Mouse (Mus musculus): Measurements from ENCODE around the gene Slc27a2. TPM values are rescaled to one million over a fixed set of nuclear protein-coding genes. Genes with fewer than 3 reads are reported as not detected.
"Not testable (repeated sequence)": the region's sequence is repeated elsewhere in the genome, so short reads cannot be mapped to it uniquely, and the experiment has no call there.

Gene Slc27a2
- total RNA-seq, 2 experiments from 2014 or later = not detected

DNA sequence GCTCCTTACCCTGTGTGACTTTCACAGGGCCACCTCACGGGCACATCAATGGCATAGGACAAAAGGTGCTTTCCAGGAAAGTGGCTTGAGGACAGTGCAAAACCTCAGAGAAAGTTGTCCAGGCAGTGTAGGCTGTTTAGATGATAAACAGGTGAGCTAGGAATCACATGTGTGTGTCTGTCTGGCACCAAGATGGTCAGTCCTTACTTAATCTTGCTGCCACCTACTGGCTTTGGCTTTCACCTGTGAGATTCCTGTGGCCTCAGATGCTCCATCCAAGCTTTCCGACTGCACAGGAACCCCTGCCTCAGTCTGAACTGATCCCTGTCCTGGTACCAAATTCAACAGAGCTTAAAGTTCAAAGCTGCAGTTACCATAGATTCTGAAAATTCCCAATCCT, 46.2 kb downstream of the Slc27a2 start:
- ATAC-seq (replicated peaks; ENCODE audit: low FRiP score, poor library complexity, severe bottlenecking) = no peak

DNA sequence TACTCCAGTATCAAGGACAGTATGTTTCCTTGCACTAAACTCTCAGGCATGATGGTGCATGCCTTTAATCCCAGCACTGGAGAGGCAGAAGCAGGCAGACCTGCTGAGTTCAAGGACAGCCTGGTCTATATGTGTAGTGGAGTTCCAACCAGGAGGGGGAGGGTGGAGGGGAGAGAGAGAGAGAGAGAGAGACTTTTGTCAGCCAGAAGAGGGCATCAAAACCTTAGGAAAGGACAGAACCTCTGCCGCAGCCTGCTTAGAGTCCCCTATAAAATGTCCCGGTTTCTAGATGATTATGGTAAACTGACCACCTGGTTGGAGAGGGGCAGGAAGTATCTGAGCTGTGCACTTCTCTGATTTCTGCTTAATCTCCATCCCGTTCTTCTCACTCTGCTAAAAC, 46.8 kb downstream of the Slc27a2 start:
- no peak for ATAC-seq (replicated peaks; ENCODE audit: low FRiP score, poor library complexity, severe bottlenecking)

DNA sequence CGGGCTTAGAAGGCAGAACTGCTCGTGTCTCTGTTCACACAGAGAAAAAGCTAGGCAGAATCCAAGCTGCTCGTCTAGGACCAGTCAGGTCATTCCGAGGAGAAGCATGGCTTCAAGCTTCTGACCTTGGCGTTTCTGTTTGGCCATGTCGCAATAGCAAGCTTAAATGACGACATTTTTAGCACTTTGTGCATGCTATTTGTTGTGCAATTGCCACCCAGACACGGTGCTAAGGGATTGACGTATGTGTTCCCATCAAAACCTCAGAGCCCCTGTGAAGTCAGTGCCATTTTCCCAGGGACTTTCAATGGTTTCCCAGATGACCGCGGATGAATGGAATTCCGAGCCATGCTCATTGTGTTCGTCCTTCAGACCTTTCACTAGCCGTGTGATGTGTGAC, 48.3 kb downstream of the Slc27a2 start:
- ATAC-seq (replicated peaks; ENCODE audit: low FRiP score, poor library complexity, severe bottlenecking) = no peak

DNA sequence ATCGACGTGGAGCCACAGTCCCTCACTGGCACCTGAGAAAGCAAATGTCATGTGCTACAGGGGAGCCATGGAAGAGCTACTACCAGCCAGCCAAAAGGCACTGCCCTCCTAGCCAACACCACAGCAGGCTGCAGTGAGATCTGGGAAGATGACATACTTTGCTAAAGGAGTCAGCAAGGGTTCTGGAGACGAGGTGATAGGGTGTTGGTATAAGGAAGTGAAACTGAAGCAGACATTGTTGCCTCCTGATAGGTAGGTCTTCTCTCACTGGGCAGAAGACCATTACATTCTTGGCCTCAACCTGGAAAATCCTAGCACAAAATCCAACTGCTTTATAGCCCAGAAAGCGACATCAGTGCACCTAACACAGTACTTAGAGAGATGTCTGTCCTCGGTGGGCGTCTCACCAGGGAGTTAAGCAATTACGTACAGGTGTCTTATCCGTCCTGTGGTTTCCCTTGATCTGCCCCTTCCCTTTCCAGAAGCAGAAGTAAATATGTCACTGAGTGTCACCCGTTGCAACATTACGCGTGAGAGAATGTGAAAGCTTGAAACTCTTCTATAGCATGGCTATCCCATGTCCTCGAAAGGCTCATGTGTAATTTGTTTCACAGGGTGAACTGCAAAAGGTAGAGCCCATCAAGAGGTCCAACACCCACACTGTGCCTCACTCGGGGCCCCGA, 49.9 kb downstream of the Slc27a2 start:
- no peak for ATAC-seq (replicated peaks; ENCODE audit: low FRiP score, poor library complexity, severe bottlenecking)

DNA sequence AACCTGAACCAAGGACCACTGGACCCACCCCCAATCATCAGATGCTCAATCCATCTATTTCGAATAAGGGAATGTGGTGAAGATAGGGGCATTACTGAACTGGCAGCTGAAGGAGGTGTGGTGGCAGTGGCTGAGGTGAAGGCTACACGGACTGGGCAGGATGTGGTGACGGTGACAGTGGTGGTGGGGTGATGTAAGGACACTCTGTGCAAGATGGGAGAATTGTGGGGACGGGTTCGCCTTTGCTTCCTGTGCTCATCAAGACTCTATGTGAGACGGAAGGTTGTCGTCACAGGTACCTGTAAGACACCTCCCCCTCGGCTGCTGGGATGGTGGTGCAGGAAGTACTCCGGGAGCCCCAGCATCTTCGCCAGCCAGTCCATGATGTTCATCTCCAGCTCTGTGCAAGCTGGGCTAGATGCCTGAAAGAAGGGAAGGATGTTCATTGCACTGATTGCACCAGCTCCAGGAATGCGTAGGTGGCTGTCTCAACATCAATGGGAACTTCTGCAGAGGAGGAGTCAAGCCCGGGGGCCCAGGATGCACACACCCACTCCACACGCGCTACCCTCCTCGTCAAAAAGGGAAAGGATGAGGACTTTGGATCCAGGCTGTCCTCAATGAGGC, 54.0 kb downstream of the Slc27a2 start:
- ATAC-seq (replicated peaks; ENCODE audit: low FRiP score, poor library complexity, severe bottlenecking) = no peak

DNA sequence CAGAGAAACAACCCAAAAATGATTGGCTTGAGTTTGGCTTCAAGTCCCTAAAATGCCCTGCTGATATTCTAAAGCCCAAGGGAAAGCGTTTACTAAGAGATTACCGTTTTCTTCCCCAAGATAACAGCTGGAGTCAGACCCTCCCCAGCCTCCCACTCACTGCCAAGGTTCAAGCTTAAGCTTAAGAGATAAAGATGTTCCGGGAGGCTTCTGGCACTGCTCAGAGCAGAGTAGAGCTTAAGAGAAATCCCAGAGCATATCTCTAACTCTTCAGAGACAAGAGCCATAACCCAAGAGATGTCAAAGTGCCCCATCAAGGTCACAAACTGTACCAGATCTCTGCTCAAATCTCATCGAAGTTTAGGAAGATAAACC, 54.5 kb downstream of the Slc27a2 start:
- ATAC-seq (replicated peaks; ENCODE audit: low FRiP score, poor library complexity, severe bottlenecking) = no peak

DNA sequence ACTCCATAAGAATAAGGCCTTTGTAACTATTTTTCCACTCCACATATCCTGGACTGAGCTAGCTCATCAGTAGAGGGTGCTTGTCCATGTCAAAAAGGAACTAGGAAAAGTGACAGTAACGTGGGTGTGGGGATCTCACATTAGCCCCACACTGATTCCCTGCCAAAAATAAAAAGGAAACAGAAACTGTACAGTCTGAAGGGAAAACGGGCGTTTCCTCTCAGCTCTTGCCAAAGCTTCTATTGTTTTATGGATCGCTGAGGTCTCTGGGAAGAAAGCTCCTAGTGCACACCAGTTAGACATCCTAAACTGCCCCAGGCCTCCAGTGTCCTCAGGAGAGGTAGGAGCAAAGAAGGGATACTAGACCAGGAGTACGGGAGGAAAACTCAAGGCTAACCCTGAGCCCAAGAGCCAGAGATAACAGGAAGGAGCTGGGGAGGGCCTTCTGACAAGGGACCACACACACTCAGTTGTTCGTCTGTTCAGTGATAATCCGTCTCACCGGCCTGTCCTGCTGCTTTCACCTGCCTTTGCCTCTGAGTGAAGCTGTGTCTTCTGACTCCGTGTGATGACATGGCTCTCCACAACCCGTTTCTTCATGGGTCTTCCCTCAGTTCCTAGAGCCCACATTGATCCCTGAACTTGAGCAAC, 55.5 kb downstream of the Slc27a2 start:
- ATAC-seq (replicated peaks; ENCODE audit: low FRiP score, poor library complexity, severe bottlenecking) = no peak

DNA sequence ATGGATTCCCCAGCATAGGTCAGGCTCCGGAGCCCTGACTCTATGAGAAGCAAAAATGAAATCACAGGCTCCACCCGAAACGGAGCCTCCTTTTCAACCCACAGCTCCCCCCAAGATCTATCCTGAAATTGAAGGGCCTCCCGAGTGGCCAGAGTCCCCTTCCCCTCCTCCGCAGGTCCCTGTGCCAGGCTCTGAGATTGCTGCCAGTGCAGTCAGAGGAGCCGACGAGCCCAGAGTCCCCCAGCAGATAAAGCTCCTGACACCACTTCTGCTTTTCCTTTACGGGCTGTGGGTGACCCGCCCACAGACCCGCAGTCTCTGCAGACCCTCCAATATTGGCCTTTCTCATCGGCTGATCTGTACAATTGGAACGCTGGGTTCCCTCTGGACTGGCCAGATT, 57.4 kb downstream of the Slc27a2 start:
- not testable (repeated sequence) for ATAC-seq (replicated peaks; ENCODE audit: low FRiP score, poor library complexity, severe bottlenecking)

DNA sequence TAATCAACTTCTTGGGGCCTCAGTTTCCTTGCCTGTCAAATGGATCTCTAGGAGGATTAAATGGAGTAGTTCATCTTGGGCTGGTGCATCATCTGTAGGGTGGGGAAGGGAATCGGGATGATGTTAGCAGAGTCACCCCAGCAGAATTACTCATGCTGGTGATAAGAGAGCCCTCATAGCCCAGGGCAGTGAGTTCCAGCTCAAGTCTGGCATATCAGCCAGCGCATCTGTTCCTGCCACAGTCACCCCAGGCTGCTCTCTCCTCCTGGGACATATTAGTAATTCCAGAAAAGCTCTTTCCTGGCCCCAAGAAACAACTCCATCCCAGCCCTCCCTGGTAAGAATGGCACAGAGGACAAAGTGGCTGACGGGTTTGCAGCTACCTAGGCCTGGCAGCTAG, 63.1 kb downstream of the Slc27a2 start:
- ATAC-seq (replicated peaks; ENCODE audit: low FRiP score, poor library complexity, severe bottlenecking) = no peak

DNA sequence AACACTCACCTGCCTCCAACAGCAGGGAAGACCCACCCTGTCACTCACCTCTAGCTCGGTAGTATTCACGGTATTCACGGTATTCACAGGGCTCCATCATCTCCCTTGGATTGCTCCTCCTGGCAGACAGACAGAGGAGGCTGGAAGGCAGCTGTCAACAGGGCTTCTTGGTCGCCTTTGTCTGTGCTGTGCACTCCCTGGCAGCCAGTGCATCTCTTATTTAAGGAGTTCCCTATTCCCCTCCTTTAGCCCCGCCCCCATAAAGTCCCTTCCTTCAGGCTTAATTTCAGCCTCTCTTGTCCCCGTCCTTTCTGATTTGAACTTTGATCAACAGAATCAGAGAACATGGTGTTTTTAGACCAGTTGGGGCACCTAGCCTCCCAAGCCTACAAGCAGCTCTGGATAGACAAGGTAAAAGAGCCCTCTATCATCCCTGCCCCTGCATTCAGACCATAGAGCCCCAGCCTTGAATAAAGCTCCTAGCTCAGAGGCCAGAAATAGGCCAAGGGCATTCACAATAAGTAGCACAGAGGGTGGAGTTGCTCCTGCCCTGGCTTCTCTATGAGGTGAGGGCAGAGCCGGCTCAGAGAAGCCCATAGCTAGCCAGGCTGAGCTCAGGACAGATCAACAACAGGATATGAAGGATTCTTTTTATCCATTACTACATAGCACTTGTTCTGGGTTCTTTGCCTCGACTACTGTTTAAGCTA, 66.4 kb downstream of the Slc27a2 start:
- no peak for ATAC-seq (replicated peaks; ENCODE audit: low FRiP score, poor library complexity, severe bottlenecking)

DNA sequence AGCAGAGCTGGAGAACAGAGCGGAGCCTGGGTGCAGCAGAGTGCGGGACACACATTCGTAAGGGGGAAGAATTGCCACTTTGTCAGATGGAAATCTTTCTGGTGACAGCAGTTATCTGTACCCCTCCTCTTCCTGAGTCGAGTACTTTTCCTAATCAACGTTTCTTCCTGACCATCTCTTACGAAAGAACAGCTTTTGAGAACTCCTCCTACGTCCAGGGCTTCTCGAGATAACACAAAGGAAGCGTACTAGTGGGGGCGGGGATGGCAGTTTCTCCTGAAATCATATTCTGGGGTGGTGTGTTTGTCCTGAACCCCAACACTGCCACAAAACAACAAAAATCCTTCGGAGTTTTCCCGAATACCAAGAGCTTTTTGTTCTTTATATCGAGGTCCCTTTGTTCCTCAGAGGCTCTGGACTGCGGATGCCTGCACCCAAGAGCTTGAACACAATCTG, 67.1 kb downstream of the Slc27a2 start, which contains the start of gene Hdc:
Gene Hdc (minus strand): TSS at position 51 of the 456 bp plus-strand sequence.
- no peak for ATAC-seq (replicated peaks; ENCODE audit: low FRiP score, poor library complexity, severe bottlenecking)

DNA sequence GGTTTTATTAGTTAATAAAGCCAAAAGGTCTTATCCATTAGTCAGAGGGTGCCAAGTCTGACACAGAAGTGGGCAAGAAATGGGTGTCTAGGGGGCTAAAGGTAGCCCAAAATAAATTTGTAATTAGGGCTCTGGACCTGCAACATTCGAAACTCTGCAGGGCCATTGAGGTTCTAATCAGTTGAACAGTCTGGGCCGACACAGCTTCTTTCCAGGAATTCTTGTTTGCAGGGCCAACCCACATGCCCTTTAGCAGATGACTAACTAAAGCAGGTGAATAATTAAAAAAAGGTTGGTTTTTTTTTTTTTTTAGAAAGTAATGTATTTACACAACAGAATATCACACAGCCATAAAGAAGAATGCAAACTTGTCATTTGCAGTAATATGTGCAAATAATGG, 70.2 kb downstream of the Slc27a2 start:
- no peak for ATAC-seq (replicated peaks; ENCODE audit: low FRiP score, poor library complexity, severe bottlenecking)

DNA sequence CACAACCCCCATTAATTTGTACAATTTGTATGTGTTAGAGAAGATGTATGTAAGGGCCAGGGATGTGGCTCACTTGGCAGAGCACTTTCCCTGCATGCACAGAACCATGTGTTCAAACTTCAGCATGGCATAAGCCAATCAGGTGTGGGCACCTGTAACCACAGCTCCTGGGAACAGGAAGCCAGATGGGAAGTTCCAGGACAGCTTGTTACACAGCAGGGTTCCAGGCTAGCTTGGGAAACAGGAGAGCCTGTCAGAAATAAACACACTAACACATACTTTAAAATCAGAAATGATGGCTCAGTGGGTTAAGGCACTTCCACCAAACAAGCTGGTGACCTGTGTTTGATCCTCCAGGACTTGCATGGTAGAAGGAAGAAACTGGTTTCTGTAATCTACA, 70.9 kb downstream of the Slc27a2 start:
- no peak for ATAC-seq (replicated peaks; ENCODE audit: low FRiP score, poor library complexity, severe bottlenecking)

DNA sequence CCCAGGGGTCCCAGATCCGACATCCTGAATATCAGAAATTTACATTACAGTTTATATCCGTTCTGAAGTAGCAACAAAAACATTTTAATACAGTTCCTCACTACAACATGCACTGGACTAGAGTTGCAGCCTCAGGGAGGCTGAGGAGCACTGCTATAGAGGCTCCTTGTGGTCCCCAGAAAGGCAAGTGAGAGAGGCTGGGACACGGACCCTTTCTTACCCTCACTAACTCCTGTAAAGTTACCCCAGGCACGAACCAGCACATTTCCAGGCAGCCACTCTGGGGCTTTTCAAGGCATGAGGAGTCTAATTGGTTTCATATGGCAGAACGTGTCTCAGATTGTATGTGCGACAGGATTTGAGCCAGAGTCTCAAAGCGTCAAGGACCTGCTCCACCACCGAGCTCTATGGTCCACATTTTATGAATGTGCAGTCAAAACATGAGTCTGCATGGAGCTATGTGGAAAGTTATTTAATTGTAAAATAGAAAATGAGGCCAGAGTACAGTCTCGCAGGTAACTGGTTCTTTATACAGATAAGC, 76.3 kb downstream of the Slc27a2 start:
- no peak for ATAC-seq (replicated peaks; ENCODE audit: low FRiP score, poor library complexity, severe bottlenecking)

DNA sequence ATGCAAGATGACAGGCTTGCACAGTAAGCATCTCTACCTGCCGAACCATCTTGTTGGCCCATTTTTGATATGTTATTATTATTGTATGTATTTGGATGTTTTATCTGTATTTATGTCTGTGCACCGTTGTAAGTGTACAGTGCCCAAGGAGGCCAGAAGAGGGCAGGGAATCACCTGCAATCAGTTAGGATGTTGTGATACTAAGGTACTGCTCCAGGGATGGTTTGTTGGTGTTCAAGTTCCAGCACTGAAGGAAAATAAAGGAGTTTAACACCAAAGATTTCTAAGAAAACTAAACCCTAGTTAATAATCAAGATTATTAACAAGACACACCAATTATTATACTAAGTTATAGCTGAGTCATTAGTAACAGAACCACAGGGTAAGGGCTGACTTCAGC, 81.0 kb downstream of the Slc27a2 start:
- ATAC-seq (replicated peaks; ENCODE audit: low FRiP score, poor library complexity, severe bottlenecking) = no peak

DNA sequence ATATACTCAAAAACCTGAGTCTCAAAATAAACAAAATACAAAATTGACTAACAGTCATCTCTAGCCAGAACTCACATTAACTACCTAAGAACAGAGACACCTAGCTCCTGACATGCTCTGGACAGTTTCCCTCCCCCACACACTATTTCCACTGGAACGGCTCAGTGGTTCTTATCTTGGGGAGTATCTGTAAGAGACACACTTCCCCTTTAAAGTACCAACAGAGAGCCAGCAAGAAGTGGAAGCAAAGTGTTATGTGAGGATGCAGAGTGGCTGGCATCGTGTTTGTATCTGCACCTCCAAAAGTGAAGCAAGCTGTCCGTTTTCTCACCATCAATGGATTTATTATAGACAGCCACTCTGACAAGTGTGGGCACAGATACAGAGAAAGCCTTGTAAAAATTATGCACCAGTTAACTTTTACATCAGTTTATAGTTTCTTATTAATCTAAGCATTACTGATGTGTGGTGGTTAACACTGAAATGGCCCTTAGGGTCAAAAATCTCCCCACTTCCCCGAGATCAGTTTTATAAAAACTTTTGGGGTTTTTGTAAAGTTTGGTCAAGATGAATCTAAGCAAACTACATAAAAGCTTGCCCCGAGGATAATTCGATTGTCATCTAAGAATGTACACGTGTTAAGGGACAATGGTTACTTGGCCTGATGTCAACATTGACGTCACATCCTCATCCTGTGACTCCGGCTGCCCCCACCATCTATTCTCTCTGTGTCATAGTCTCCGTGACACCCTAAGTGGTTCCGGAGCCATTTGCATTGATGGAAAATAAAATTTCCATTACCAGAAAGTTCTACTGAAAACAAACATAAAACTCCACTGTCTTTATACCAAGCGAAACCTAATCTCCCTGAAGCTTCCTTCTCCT, 84.0 kb downstream of the Slc27a2 start:
- no peak for ATAC-seq (replicated peaks; ENCODE audit: low FRiP score, poor library complexity, severe bottlenecking)
